Mouse (Mus musculus): ENCODE results near the gene Ambra1.

GRCm38 (mm10) chr2:91739586-91739985 lies 9.7 kb downstream of the Ambra1 start:
- TF ChIP-seq CTCF (IDR thresholded peaks at IDR 0.05; ENCODE audit: control insufficient read depth, insufficient read depth, insufficient read length) = no peak
- TF ChIP-seq MYOG (IDR thresholded peaks at IDR 0.05; ENCODE audit: control insufficient read depth, extremely low read depth, insufficient read length) = no peak
- TF ChIP-seq CEBPB (IDR thresholded peaks at IDR 0.05; ENCODE audit: low read depth) = no peak
- TF ChIP-seq USF1 (IDR thresholded peaks at IDR 0.05; ENCODE audit: low read depth) = no peak
- no peak for TF ChIP-seq MYOD1 (IDR thresholded peaks at IDR 0.05; ENCODE audit: control insufficient read depth, insufficient read length, low read depth)
- no peak for TF ChIP-seq FOSL1 (IDR thresholded peaks at IDR 0.05; ENCODE audit: insufficient read depth, low read length, poor library complexity, severe bottlenecking)
- TF ChIP-seq MAX (IDR thresholded peaks at IDR 0.05) = no peak

Measured in C2C12 (cell line).